ENCODE assay signal across 8 mouse cellular contexts in the genomic region with DNA sequence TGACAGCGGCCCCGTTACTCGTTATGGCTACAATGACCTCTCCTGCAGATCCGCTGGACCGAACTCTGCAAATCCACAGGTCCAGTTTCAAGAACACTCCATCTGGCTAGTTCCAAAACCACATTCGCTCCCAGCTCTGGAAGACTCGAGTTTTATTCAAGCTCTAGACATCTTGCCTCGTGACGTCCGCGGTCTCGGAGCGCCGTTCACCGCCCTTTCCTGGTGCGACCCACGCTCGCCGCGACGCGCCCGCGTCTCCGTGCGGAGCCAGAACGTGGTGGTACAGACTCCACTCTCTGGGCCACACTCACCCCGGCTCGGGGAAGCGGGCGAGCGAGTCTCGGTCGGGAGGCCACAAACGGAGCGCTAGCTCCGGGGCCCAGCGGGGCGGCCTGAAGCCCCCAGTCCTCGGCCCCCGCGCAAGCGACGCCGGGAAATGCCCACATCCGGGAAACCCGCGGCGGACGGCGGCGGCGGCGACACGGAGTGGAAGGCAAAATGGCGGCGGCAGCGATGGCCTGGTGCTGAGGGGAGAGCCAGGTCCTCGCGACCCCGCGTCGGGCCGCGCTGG. TPM values are rescaled to one million over a fixed set of nuclear protein-coding genes. Genes with fewer than 3 reads are reported as not detected.
DNase-seq lines count a peak whose midpoint lies in the region; ATAC-seq and TF ChIP-seq lines count a peak whose summit lies in the region.

Pcmt1 (minus strand) TSS at position 406 of the 571 bp plus-strand sequence.
Lats1 (plus strand) TSS at position 484 of the 571 bp plus-strand sequence.

- H3K4me2 ChIP-seq in forebrain, embryonic 13.5 days, result peak within 1 kb of the TSS; percentile 85
- peak within 1 kb of the TSS; percentile 87 for H3K4me2 ChIP-seq in heart, postnatal 0 days (ENCODE audit: low read depth, low read length)
- peak within 1 kb of the TSS; percentile 78 for H3K4me2 ChIP-seq in liver, embryonic 15.5 days
- peak within 1 kb of the TSS; percentile 75 for H3K4me2 ChIP-seq in neural tube, embryonic 11.5 days (ENCODE audit: low read depth)
- peak within 1 kb of the TSS; percentile 91 for H3K4me2 ChIP-seq in stomach, embryonic 16.5 days (ENCODE audit: low read depth, low read length)

- peak; percentile 84 for ATAC-seq in cerebellum, adult (ENCODE audit: insufficient number of reproducible peaks, low FRiP score, low TSS enrichment)
- ATAC-seq in forebrain, embryonic 13.5 days, result peak; percentile 92
- peak; percentile 79 for ATAC-seq in heart, postnatal 0 days (ENCODE audit: insufficient read depth, low read depth)
- peak; percentile 80 for ATAC-seq in liver, embryonic 15.5 days (ENCODE audit: insufficient read depth)
- ATAC-seq in neural tube, embryonic 11.5 days (ENCODE audit: insufficient read depth, low FRiP score, low TSS enrichment), result peak; percentile 86
- peak; percentile 90 for ATAC-seq in stomach, embryonic 16.5 days (ENCODE audit: insufficient read depth, low FRiP score)

- H3K4me1 ChIP-seq in E14TG2a.4 (replicated peaks; ENCODE audit: low read depth, low read length), result peaks cover 31% of the 10 kb centered on the region
- H3K4me1 ChIP-seq in forebrain, embryonic 13.5 days, result peaks cover 38% of the 10 kb centered on the region
- peaks cover 28% of the 10 kb centered on the region for H3K4me1 ChIP-seq in heart, postnatal 0 days (ENCODE audit: control insufficient read depth, insufficient read depth)
- peaks cover 35% of the 10 kb centered on the region for H3K4me1 ChIP-seq in liver, embryonic 15.5 days (replicated peaks)
- H3K4me1 ChIP-seq in neural tube, embryonic 11.5 days (ENCODE audit: control insufficient read depth, insufficient read depth, low read length), result peaks cover 11% of the 10 kb centered on the region
- H3K4me1 ChIP-seq in stomach, embryonic 16.5 days (ENCODE audit: control insufficient read depth, insufficient read depth, low read length), result peaks cover 23% of the 10 kb centered on the region

- H3K9me3 ChIP-seq in E14TG2a.4 (ENCODE audit: low read length), result no peaks in the 10 kb centered on the region
- no peaks in the 10 kb centered on the region for H3K9me3 ChIP-seq in forebrain, embryonic 13.5 days (replicated peaks)
- no peaks in the 10 kb centered on the region for H3K9me3 ChIP-seq in heart, postnatal 0 days (replicated peaks; ENCODE audit: control insufficient read depth, low read length)
- no peaks in the 10 kb centered on the region for H3K9me3 ChIP-seq in liver, embryonic 15.5 days (replicated peaks)
- H3K9me3 ChIP-seq in neural tube, embryonic 11.5 days (ENCODE audit: control insufficient read depth, low read length), result no peaks in the 10 kb centered on the region
- H3K9me3 ChIP-seq in stomach, embryonic 16.5 days (replicated peaks; ENCODE audit: control insufficient read depth, low read length), result no peaks in the 10 kb centered on the region

- H3K27ac ChIP-seq in forebrain, embryonic 13.5 days, result peak within 1 kb of the TSS; percentile 95
- H3K27ac ChIP-seq in heart, postnatal 0 days (ENCODE audit: low read depth), result peak within 1 kb of the TSS; percentile 99
- H3K27ac ChIP-seq in liver, embryonic 15.5 days (replicated peaks), result peak within 1 kb of the TSS; percentile 92
- peak within 1 kb of the TSS; percentile 93 for H3K27ac ChIP-seq in neural tube, embryonic 11.5 days (ENCODE audit: low read depth, low read length)
- H3K27ac ChIP-seq in stomach, embryonic 16.5 days (ENCODE audit: low read length), result peak within 1 kb of the TSS; percentile 98

- H3K9ac ChIP-seq in forebrain, embryonic 13.5 days, result peak within 1 kb of the TSS; percentile 100
- peak within 1 kb of the TSS; percentile 100 for H3K9ac ChIP-seq in heart, postnatal 0 days (replicated peaks; ENCODE audit: low read depth, low read length)
- H3K9ac ChIP-seq in liver, embryonic 15.5 days, result peak within 1 kb of the TSS; percentile 98
- peak within 1 kb of the TSS; percentile 99 for H3K9ac ChIP-seq in neural tube, embryonic 11.5 days (ENCODE audit: low read length)
- peak within 1 kb of the TSS; percentile 100 for H3K9ac ChIP-seq in stomach, embryonic 16.5 days (ENCODE audit: low read length)

- peak; percentile 81 for DNase-seq in heart, postnatal 0 days (ENCODE audit: low spot score)
- peak; percentile 93 to 95 for DNase-seq in kidney, postnatal 4 days
- peak; percentile 91 for DNase-seq in neural tube, embryonic 11.5 days (ENCODE audit: low spot score)

- no peak for TF ChIP-seq CTCF in E14TG2a.4 (conservative IDR thresholded peaks at IDR 0.05; ENCODE audit: low read length)
- no peak for TF ChIP-seq CTCF in heart, postnatal 0 days (IDR thresholded peaks at IDR 0.05; ENCODE audit: low read depth)

- under 1% methylated on average over 45 of the region's 65 CpGs for WGBS in forebrain, embryonic 13.5 days
- WGBS in heart, postnatal 0 days, result under 1% methylated on average over 62 of the region's 65 CpGs
- WGBS in liver, embryonic 15.5 days (ENCODE audit: insufficient replicate concordance), result under 1% methylated on average over 65 of the region's 65 CpGs
- under 1% methylated on average over 50 of the region's 65 CpGs for WGBS in neural tube, embryonic 11.5 days
- WGBS in stomach, embryonic 16.5 days, result under 1% methylated on average over 62 of the region's 65 CpGs

- H3K4me3 ChIP-seq in E14TG2a.4 (replicated peaks; ENCODE audit: low read length), result peak within 1 kb of the TSS; percentile 92
- H3K4me3 ChIP-seq in forebrain, embryonic 13.5 days, result peak within 1 kb of the TSS; percentile 99
- H3K4me3 ChIP-seq in heart, postnatal 0 days (ENCODE audit: low read depth, low read length), result peak within 1 kb of the TSS; percentile 95
- H3K4me3 ChIP-seq in liver, embryonic 15.5 days (replicated peaks), result peak within 1 kb of the TSS; percentile 94
- peak within 1 kb of the TSS; percentile 98 for H3K4me3 ChIP-seq in neural tube, embryonic 11.5 days (ENCODE audit: low read depth, low read length)
- H3K4me3 ChIP-seq in stomach, embryonic 16.5 days (replicated peaks; ENCODE audit: low read length), result peak within 1 kb of the TSS; percentile 93

- TF ChIP-seq EP300 in heart, postnatal 0 days (IDR thresholded peaks at IDR 0.05; ENCODE audit: low read depth), result 0 out of 2 replicates have a peak, but pooled peaks have one; percentile 32

- H3K36me3 ChIP-seq in E14TG2a.4 (ENCODE audit: insufficient read depth, low read length), result peaks cover 49% of the 10 kb centered on the region
- H3K36me3 ChIP-seq in forebrain, embryonic 13.5 days (ENCODE audit: poor library complexity, severe bottlenecking), result peaks cover 35% of the 10 kb centered on the region
- H3K36me3 ChIP-seq in heart, postnatal 0 days (replicated peaks; ENCODE audit: control insufficient read depth, insufficient read depth, low read length), result peaks cover 38% of the 10 kb centered on the region
- peaks cover 36% of the 10 kb centered on the region for H3K36me3 ChIP-seq in liver, embryonic 15.5 days (replicated peaks)
- peaks cover 2% of the 10 kb centered on the region; the same call in 1 of the 2 replicates for H3K36me3 ChIP-seq in neural tube, embryonic 11.5 days (ENCODE audit: control insufficient read depth, insufficient read depth, low read length)
- peaks cover 20% of the 10 kb centered on the region for H3K36me3 ChIP-seq in stomach, embryonic 16.5 days (ENCODE audit: control insufficient read depth, insufficient read depth, low read length)

- no peaks in the 10 kb centered on the region for H3K27me3 ChIP-seq in E14TG2a.4 (ENCODE audit: insufficient read depth, low read length)
- H3K27me3 ChIP-seq in forebrain, embryonic 13.5 days, result no peaks in the 10 kb centered on the region
- no peaks in the 10 kb centered on the region for H3K27me3 ChIP-seq in heart, postnatal 0 days (ENCODE audit: control insufficient read depth, insufficient read depth, low read length)
- H3K27me3 ChIP-seq in liver, embryonic 15.5 days, result no peaks in the 10 kb centered on the region
- no peaks in the 10 kb centered on the region for H3K27me3 ChIP-seq in neural tube, embryonic 11.5 days (ENCODE audit: control insufficient read depth, insufficient read depth, low read length)
- H3K27me3 ChIP-seq in stomach, embryonic 16.5 days (ENCODE audit: control insufficient read depth, insufficient read depth, low read length), result no peaks in the 10 kb centered on the region

RNA-seq across cellular contexts. Expression of gene Pcmt1, which starts in this region (rescaled TPM):
- polyA plus RNA-seq in forebrain, embryonic 13.5 days (2015; fragmentation: Nextera tagmentation; extraction: Ambion mirVana), result 160 TPM in 2 replicates
- 59.7 and 63.4 TPM in 2 replicates for total RNA-seq in heart, postnatal 0 days (2014; rRNA removed; ENCODE audit: low replicate concordance)
- polyA plus RNA-seq in heart, postnatal 0 days (2015; fragmentation: Nextera tagmentation; extraction: Ambion mirVana), result 130 and 135 TPM in 2 replicates
- polyA plus RNA-seq in liver, embryonic 15.5 days (2015; fragmentation: Nextera tagmentation; extraction: Ambion mirVana), result 91.2 and 95.5 TPM in 2 replicates
- 145 TPM in 2 replicates for polyA plus RNA-seq in neural tube, embryonic 11.5 days (2014; fragmentation: Nextera tagmentation; extraction: Ambion mirVana)
- 105 and 110 TPM in 2 replicates for polyA plus RNA-seq in stomach, embryonic 16.5 days (2015; fragmentation: Nextera tagmentation; extraction: Ambion mirVana)

RNA-seq across cellular contexts. Expression of gene Lats1, which starts in this region (rescaled TPM):
- polyA plus RNA-seq in forebrain, embryonic 13.5 days (2015; fragmentation: Nextera tagmentation; extraction: Ambion mirVana), result 10.0 and 10.5 TPM in 2 replicates
- total RNA-seq in heart, postnatal 0 days (2014; rRNA removed; ENCODE audit: low replicate concordance), result 11.3 and 12.2 TPM in 2 replicates
- polyA plus RNA-seq in heart, postnatal 0 days (2015; fragmentation: Nextera tagmentation; extraction: Ambion mirVana), result 2.1 TPM in 2 replicates
- polyA plus RNA-seq in liver, embryonic 15.5 days (2015; fragmentation: Nextera tagmentation; extraction: Ambion mirVana), result 2.3 and 2.5 TPM in 2 replicates
- 14.2 and 16.8 TPM in 2 replicates for polyA plus RNA-seq in neural tube, embryonic 11.5 days (2014; fragmentation: Nextera tagmentation; extraction: Ambion mirVana)
- 9.4 TPM in 2 replicates for polyA plus RNA-seq in stomach, embryonic 16.5 days (2015; fragmentation: Nextera tagmentation; extraction: Ambion mirVana)

Comparison
In these comparisons a context has a peak if more than half of its experiments do, and no peak if none do; other contexts are left out.
1. Peak in every context shown above with its lines: DNase-seq, ATAC-seq, H3K4me3 ChIP-seq and H3K27ac ChIP-seq.